Comparison of ENCODE assay signal across 8 mouse cellular contexts in the genomic region with DNA sequence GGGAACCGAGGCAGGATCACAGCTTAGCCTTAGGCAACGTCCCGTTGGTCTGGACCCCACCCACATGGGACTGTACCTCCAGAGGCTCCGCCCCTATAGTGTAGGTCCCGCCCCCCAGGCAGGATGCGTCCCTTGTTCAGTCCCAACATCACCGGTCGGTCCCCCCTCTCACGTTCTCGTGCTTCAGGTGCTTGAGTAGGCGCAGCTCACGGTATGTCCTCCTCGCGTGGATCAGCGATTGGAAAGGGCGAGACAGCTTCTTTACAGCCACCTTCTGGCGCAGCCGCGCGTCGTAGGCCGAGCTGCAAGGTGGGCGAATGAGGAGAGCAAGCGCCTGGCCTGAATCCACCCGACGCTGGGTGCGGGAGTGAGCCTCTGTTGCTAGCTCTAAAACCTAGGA. TPM values are rescaled to one million over a fixed set of nuclear protein-coding genes. Genes with fewer than 3 reads are reported as not detected.
DNase-seq lines count a peak whose midpoint lies in the region; ATAC-seq and TF ChIP-seq lines count a peak whose summit lies in the region.

No protein-coding gene starts in this region.

- H3K4me2 ChIP-seq in heart, embryonic 11.5 days, result peak overlapping the region; percentile 58

- no peaks in the 10 kb centered on the region for H3K36me3 ChIP-seq in heart, embryonic 11.5 days (ENCODE audit: control insufficient read depth, insufficient read depth, low read length)

- peaks cover 70% of the 10 kb centered on the region for H3K27me3 ChIP-seq in heart, embryonic 11.5 days (ENCODE audit: control insufficient read depth, insufficient read depth, low read length)

- no peaks in the 10 kb centered on the region for H3K9me3 ChIP-seq in heart, embryonic 11.5 days (replicated peaks; ENCODE audit: control insufficient read depth, low read length)

- H3K9ac ChIP-seq in heart, embryonic 11.5 days (ENCODE audit: low read depth, low read length), result no peak overlapping the region; the same call in 1 of the 2 replicates

- ATAC-seq in heart, embryonic 11.5 days (replicated peaks; ENCODE audit: insufficient number of reproducible peaks, low FRiP score, low TSS enrichment), result no peak

- H3K4me3 ChIP-seq in heart, embryonic 11.5 days (ENCODE audit: low read depth, low read length), result peak overlapping the region; percentile 20
- peak overlapping the region; percentile 3 for H3K4me3 ChIP-seq in lung, adult 2 months (replicated peaks; ENCODE audit: extremely low read depth, low read depth, low read length)

- under 1% methylated on average over 27 of the region's 27 CpGs for WGBS in heart, embryonic 11.5 days (ENCODE audit: insufficient replicate concordance)
- 19% methylated on average over 27 of the region's 27 CpGs for WGBS in lung, adult 2 months

- DNase-seq in kidney, adult 18-20 months, result peak; percentile 52
- no peak for DNase-seq in kidney, adult 11 months
- DNase-seq in cerebellum, postnatal 14 days, result peak; percentile 74 to 80
- DNase-seq in kidney, postnatal 14 days, result peak; percentile 60
- DNase-seq in lung, adult 2 months, result peak; percentile 54
- peak; percentile 46 for DNase-seq in retina, embryonic 14.5 days (ENCODE audit: low spot score)
- no peak for DNase-seq in ovary, adult 18-20 months (ENCODE audit: low spot score)

- no peak for TF ChIP-seq CTCF in lung, adult 2 months (IDR thresholded peaks at IDR 0.05; ENCODE audit: insufficient read depth, low read length)

- peaks cover 16% of the 10 kb centered on the region for H3K4me1 ChIP-seq in heart, embryonic 11.5 days (ENCODE audit: control insufficient read depth, insufficient read depth, low read length)
- H3K4me1 ChIP-seq in lung, adult 2 months (ENCODE audit: control insufficient read depth, insufficient read depth, low read length), result peaks cover 4% of the 10 kb centered on the region

- TF ChIP-seq POLR2A in lung, adult 2 months (IDR thresholded peaks at IDR 0.05; ENCODE audit: borderline replicate concordance, extremely low read depth, low read depth, low read length), result peak; percentile 17; the same call in 1 of the 2 replicates

- no peak overlapping the region for H3K27ac ChIP-seq in heart, embryonic 11.5 days (ENCODE audit: low read depth, low read length)

RNA-seq across cellular contexts. Expression of a gene that starts 2.9 kb away (rescaled TPM):
- polyA plus RNA-seq in heart, embryonic 11.5 days (2014; fragmentation: Nextera tagmentation; extraction: Ambion mirVana), result 3.2 and 4.2 TPM in 2 replicates
- 13.7 and 14.0 TPM in 2 replicates for polyA plus RNA-seq in lung, adult 2 months (2012; rRNA removed)

RNA-seq across cellular contexts. Expression of a gene that starts 6.0 kb away (rescaled TPM):
- polyA plus RNA-seq in heart, embryonic 11.5 days (2014; fragmentation: Nextera tagmentation; extraction: Ambion mirVana), result 20.7 and 24.6 TPM in 2 replicates
- 28.2 and 32.2 TPM in 2 replicates for polyA plus RNA-seq in lung, adult 2 months (2012; rRNA removed)

RNA-seq across cellular contexts. Expression of a gene that starts 18.0 kb away (rescaled TPM):
- 10.5 and 11.4 TPM in 2 replicates for polyA plus RNA-seq in heart, embryonic 11.5 days (2014; fragmentation: Nextera tagmentation; extraction: Ambion mirVana)
- 39.8 and 46.9 TPM in 2 replicates for polyA plus RNA-seq in lung, adult 2 months (2012; rRNA removed)

RNA-seq across cellular contexts. Expression of a gene that starts 23.6 kb away (rescaled TPM):
- polyA plus RNA-seq in heart, embryonic 11.5 days (2014; fragmentation: Nextera tagmentation; extraction: Ambion mirVana), result 13.1 and 14.1 TPM in 2 replicates
- 27.1 and 30.3 TPM in 2 replicates for polyA plus RNA-seq in lung, adult 2 months (2012; rRNA removed)

RNA-seq across cellular contexts. Expression of a gene that starts 34.1 kb away (rescaled TPM):
- 84.6 and 95.1 TPM in 2 replicates for polyA plus RNA-seq in heart, embryonic 11.5 days (2014; fragmentation: Nextera tagmentation; extraction: Ambion mirVana)
- polyA plus RNA-seq in lung, adult 2 months (2012; rRNA removed), result 204 and 210 TPM in 2 replicates

Comparison
In these comparisons a context has a peak if more than half of its experiments do, and no peak if none do; other contexts are left out.
1. DNase-seq: peak in kidney, adult 18-20 months (single experiment), cerebellum, postnatal 14 days (2 of 2), kidney, postnatal 14 days (single experiment), lung, adult 2 months (single experiment) and retina, embryonic 14.5 days (single experiment); none in kidney, adult 11 months (single experiment) and ovary, adult 18-20 months (single experiment).